Mouse (Mus musculus): ENCODE data around the gene Olfr473.
"Not testable (repeated sequence)": the region's sequence is repeated elsewhere in the genome, so short reads cannot be mapped to it uniquely, and the experiment has no call there.

Olfr473 gene

DNA sequence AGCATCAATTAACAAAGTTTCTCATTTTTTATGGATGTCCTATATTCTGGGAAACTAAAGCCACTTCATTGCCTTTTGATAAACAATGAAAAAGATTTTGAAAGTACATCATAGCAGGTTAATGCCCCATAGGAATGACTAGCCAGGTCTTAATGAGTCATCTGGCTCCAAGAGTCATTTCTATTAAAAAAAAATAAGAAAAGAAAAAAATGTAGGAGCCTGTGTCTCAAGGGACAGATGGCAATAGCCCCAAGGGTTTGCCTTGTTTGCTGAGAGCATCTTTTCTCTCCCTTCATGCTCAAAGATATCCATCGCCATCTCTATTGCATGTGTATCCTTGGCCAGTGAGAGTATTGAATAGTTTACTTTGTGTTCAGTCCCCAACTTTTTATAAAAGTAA is at the start of gene Olfr473:
Olfr473 (plus strand) TSS at position 301 of the 400 bp plus-strand sequence.
- in situ Hi-C loops (cut with MboI, MseI) = no loop called here

DNA sequence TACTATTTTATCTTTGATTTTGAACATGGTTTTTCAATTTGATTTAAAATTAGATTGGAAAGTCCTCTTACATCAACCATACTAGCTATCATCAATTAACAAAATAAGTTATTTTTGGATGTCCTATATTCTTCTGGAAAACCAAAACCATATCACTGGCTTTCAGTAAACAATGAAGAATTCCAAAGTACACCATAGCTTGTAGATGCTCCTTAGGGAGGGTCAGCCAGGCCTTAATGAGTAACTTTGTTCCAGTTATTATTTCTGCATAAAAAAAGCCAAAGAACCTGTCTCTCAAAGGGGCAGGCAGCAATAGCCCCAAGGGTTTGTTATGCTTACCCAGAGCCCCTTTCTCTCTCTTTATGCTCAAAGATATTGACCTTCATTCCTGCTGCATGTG is 32.6 kb upstream of the Olfr473 start, which contains the start of gene Olfr472:
Olfr472 (plus strand) TSS at position 301 of the 400 bp plus-strand sequence.
- in situ Hi-C loops (cut with MboI, MseI) = no loop called here

DNA sequence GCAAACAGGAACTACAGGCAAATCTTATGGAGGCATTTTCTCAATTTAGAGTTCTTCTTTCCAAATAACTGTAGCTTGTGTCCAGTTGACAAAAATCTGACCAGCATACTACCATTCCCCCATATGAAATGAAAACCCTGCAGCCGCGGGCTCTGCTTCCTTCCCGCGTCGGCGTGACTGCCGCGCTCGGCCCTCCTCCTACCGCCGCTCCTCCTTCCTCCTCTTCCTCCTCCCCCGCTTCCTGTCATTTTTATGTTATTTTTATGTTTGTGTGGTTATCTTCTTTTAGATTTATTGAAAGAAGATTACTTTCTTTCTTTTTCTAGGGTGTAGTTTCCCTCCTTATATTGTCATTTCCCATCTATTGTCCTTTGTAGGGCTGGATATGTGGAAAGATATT is 22.3 kb downstream of the Olfr473 start:
- in situ Hi-C loops (cut with MboI, MseI) = not testable (repeated sequence)

DNA sequence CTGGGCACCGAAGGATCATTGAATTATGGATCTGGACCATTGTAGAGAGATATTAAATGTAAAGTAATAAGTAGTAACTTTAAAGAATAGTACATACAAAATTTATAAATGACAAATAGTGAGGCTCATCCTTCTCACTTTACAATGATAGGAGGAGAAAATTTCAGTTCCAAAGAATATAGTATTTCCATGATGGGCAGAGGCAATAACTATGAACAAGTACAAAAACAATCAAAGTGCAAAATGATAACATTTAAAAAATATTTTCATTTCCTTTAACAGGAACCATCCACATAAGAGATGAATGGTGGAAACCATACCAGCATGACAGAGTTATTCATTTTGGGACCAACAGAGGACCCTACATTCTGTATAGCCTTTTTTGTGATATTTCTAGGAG is 24.1 kb downstream of the Olfr473 start, which contains the start of gene Olfr474:
Olfr474 (plus strand) TSS at position 301 of the 400 bp plus-strand sequence.
- in situ Hi-C loops (cut with MboI, MseI) = no loop called here

DNA sequence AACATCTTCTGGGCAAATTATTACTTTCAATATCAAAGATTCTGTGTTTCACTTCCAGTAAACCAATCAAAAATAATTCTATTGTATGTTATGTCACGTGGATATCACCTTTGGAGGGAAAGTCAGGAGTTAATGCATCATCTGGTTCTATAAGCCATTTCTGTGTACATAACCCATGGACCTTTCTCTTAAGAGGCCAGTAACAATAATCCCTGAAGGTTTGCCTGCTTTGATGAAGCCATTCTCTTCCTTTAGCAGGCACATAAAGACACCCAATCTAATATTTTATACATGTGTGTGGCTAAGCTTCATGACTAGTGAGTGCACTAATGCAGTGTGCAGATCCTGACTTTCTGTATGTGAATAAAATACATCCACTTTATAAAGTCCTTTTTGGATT is 34.3 kb downstream of the Olfr473 start, which contains the start of gene Olfr476:
Olfr476 (plus strand) TSS at position 301 of the 400 bp plus-strand sequence.
- in situ Hi-C loops (cut with MboI, MseI) = no loop called here
